In genomic region chr12:80374736-80375135, GRCm38 (mm10) we compare ENCODE assay signal across 13 mouse cellular contexts.
"Had no signal": no experiment of that assay in that cellular context is flagged by ENCODE, and none has a peak within 500 bp of the region (broad histone marks: within the 10 kb centered on the region; RNA-seq: fewer than 3 reads in every experiment).

No protein-coding gene starts in this region.

- H3K27me3 ChIP-seq: liver, embryonic 13.5 days; neural tube, embryonic 13.5 days had no signal

- DNase-seq: kidney, postnatal 14 days; kidney, postnatal 4 days; layer of hippocampus, postnatal 36 days; liver, embryonic 13.5 days; lung, adult 2 months; lung, postnatal 14 days; lung, postnatal 4 days; midbrain, embryonic 14.5 days; thymus, adult 18-20 months; thymus, postnatal 4 days had no signal

- H3K4me2 ChIP-seq: liver, embryonic 13.5 days; midbrain, embryonic 11.5 days; neural tube, embryonic 13.5 days had no signal

- H3K9me3 ChIP-seq: liver, embryonic 13.5 days; neural tube, embryonic 13.5 days had no signal

- H3K27ac ChIP-seq: liver, embryonic 13.5 days; neural tube, embryonic 13.5 days had no signal

- H3K4me3 ChIP-seq: left cerebral cortex, adult 2 months; liver, embryonic 13.5 days; neural tube, embryonic 13.5 days had no signal

- H3K9ac ChIP-seq: liver, embryonic 13.5 days; neural tube, embryonic 13.5 days had no signal

- H3K4me1 ChIP-seq: liver, embryonic 13.5 days had no signal
